Mouse (Mus musculus): ENCODE measurements around the gene Gm42688. TPM values are rescaled to one million over a fixed set of nuclear protein-coding genes. Genes with fewer than 3 reads are reported as not detected.

The Gm42688 gene
- polyA plus RNA-seq, 2 experiments = 0.76 to 2.4 TPM

GRCm38 (mm10) chr6:83125331-83125730 lies 23.9 kb downstream of the Gm42688 start, which contains the start of gene Ino80b:
Ino80b (minus strand) TSS chr6:83125431.
- H3K4me2 ChIP-seq (ENCODE audit: low read depth) = peak within 1 kb of the TSS; percentile 87
- no peaks in the 10 kb centered on the region for H3K9me3 ChIP-seq (ENCODE audit: control insufficient read depth, low read length)
- no peaks in the 10 kb centered on the region for H3K27me3 ChIP-seq (ENCODE audit: control insufficient read depth, insufficient read depth, low read length)
- peak within 1 kb of the TSS; percentile 95 for H3K9ac ChIP-seq (replicated peaks)
- peak within 1 kb of the TSS; percentile 93 for H3K4me3 ChIP-seq (ENCODE audit: insufficient read depth in 1 of 2, low read depth in 2 of 2, low read length in 2 of 2)
- TF ChIP-seq EP300 (IDR thresholded peaks at IDR 0.05; ENCODE audit: low read depth) = no peak
- TF ChIP-seq CTCF (IDR thresholded peaks at IDR 0.05; ENCODE audit: low read depth) = no peak
- ATAC-seq (ENCODE audit: insufficient read depth) (no peak), DNase-seq (ENCODE audit: low read depth in 3 of 3, low spot score in 3 of 3) (no peak)
- H3K36me3 ChIP-seq (replicated peaks; ENCODE audit: control insufficient read depth, insufficient read depth, low read depth) = no peaks in the 10 kb centered on the region
- peak within 1 kb of the TSS; percentile 81 for H3K27ac ChIP-seq
- peaks cover 15 to 25% of the 10 kb centered on the region in 2 experiments for H3K4me1 ChIP-seq (replicated peaks; ENCODE audit: control insufficient read depth in 2 of 2, insufficient read depth in 2 of 2, low read length in 1 of 2)
- 23% methylated on average over 5 of the region's 5 CpGs for WGBS (ENCODE audit: insufficient replicate concordance)

GRCm38 (mm10) chr6:83127419-83127818 lies 26.0 kb downstream of the Gm42688 start:
- Histone ChIP-seq H3K4me3 (ENCODE audit: insufficient read depth in 1 of 2, low read depth in 2 of 2, low read length in 2 of 2) (no peak overlapping the region), H3K27me3 (ENCODE audit: control insufficient read depth, insufficient read depth, low read length) (no peaks in the 10 kb centered on the region), H3K27ac (no peak overlapping the region), H3K4me2 (ENCODE audit: low read depth) (no peak overlapping the region), H3K4me1 (replicated peaks; ENCODE audit: control insufficient read depth in 2 of 2, insufficient read depth in 2 of 2, low read length in 1 of 2) (peaks cover 13 to 21% of the 10 kb centered on the region in 2 experiments), H3K9ac (replicated peaks) (no peak overlapping the region), H3K36me3 (replicated peaks; ENCODE audit: control insufficient read depth, insufficient read depth, low read depth) (no peaks in the 10 kb centered on the region), H3K9me3 (ENCODE audit: control insufficient read depth, low read length) (no peaks in the 10 kb centered on the region)
- DNase-seq (ENCODE audit: low read depth in 3 of 3, low spot score in 3 of 3) (no peak), ATAC-seq (ENCODE audit: insufficient read depth) (no peak)
- TF ChIP-seq EP300 (IDR thresholded peaks at IDR 0.05; ENCODE audit: low read depth) (no peak), CTCF (IDR thresholded peaks at IDR 0.05; ENCODE audit: low read depth) (peak; percentile 69)
- WGBS (ENCODE audit: insufficient replicate concordance) = 71% methylated on average over 5 of the region's 5 CpGs

- 42% methylated on average over 6 of the region's 6 CpGs for WGBS (ENCODE audit: insufficient replicate concordance)
- Histone ChIP-seq H3K9me3 (ENCODE audit: control insufficient read depth, low read length) (no peaks in the 10 kb centered on the region), H3K36me3 (replicated peaks; ENCODE audit: control insufficient read depth, insufficient read depth, low read depth) (no peaks in the 10 kb centered on the region), H3K27ac (peak overlapping the region; percentile 47), H3K4me3 (ENCODE audit: insufficient read depth in 1 of 2, low read depth in 2 of 2, low read length in 2 of 2) (no peak overlapping the region), H3K27me3 (ENCODE audit: control insufficient read depth, insufficient read depth, low read length) (peaks cover 16% of the 10 kb centered on the region), H3K4me1 (replicated peaks; ENCODE audit: control insufficient read depth in 2 of 2, insufficient read depth in 2 of 2, low read length in 1 of 2) (peaks cover 4 to 7% of the 10 kb centered on the region in 2 experiments; a peak in 3 of 4 replicates), H3K4me2 (ENCODE audit: low read depth) (peak overlapping the region; percentile 13; the same call in 1 of the 2 replicates), H3K9ac (replicated peaks) (no peak overlapping the region)
- ATAC-seq (ENCODE audit: insufficient read depth) = peak; percentile 68
- DNase-seq (ENCODE audit: low read depth in 3 of 3, low spot score in 3 of 3) = no peak
- TF ChIP-seq CTCF (IDR thresholded peaks at IDR 0.05; ENCODE audit: low read depth) (no peak), EP300 (IDR thresholded peaks at IDR 0.05; ENCODE audit: low read depth) (no peak)
Measured at GRCm38 (mm10) chr6:83131469-83132034, 30.1 kb downstream of the Gm42688 start.

GRCm38 (mm10) chr6:83132176-83132919 lies 30.9 kb downstream of the Gm42688 start:
- DNase-seq (ENCODE audit: low read depth in 3 of 3, low spot score in 3 of 3) = no peak
- no peak for TF ChIP-seq EP300 (IDR thresholded peaks at IDR 0.05; ENCODE audit: low read depth)
- TF ChIP-seq CTCF (IDR thresholded peaks at IDR 0.05; ENCODE audit: low read depth) = no peak
- H3K4me1 ChIP-seq (replicated peaks; ENCODE audit: control insufficient read depth in 2 of 2, insufficient read depth in 2 of 2, low read length in 1 of 2) = peaks cover 4 to 7% of the 10 kb centered on the region in 2 experiments; a peak in 3 of 4 replicates
- H3K27ac ChIP-seq = no peak overlapping the region; the same call in 1 of the 2 replicates
- no peak overlapping the region for H3K4me3 ChIP-seq (ENCODE audit: insufficient read depth in 1 of 2, low read depth in 2 of 2, low read length in 2 of 2)
- no peak overlapping the region for H3K4me2 ChIP-seq (ENCODE audit: low read depth)
- no peaks in the 10 kb centered on the region for H3K36me3 ChIP-seq (replicated peaks; ENCODE audit: control insufficient read depth, insufficient read depth, low read depth)
- no peaks in the 10 kb centered on the region for H3K9me3 ChIP-seq (ENCODE audit: control insufficient read depth, low read length)
- ATAC-seq (ENCODE audit: insufficient read depth) = peak; percentile 25; the same call in 1 of the 2 replicates
- 62% methylated on average over 9 of the region's 9 CpGs for WGBS (ENCODE audit: insufficient replicate concordance)
- H3K27me3 ChIP-seq (ENCODE audit: control insufficient read depth, insufficient read depth, low read length) = peaks cover 23% of the 10 kb centered on the region
- H3K9ac ChIP-seq (replicated peaks) = no peak overlapping the region

GRCm38 (mm10) chr6:83134226-83134625 lies 32.8 kb downstream of the Gm42688 start:
- TF ChIP-seq EP300 (IDR thresholded peaks at IDR 0.05; ENCODE audit: low read depth) (no peak), CTCF (IDR thresholded peaks at IDR 0.05; ENCODE audit: low read depth) (no peak)
- Histone ChIP-seq H3K36me3 (replicated peaks; ENCODE audit: control insufficient read depth, insufficient read depth, low read depth) (no peaks in the 10 kb centered on the region), H3K4me3 (ENCODE audit: insufficient read depth in 1 of 2, low read depth in 2 of 2, low read length in 2 of 2) (no peak overlapping the region), H3K4me1 (replicated peaks; ENCODE audit: control insufficient read depth in 2 of 2, insufficient read depth in 2 of 2, low read length in 1 of 2) (peaks cover 8 to 10% of the 10 kb centered on the region in 2 experiments; a peak in 3 of 4 replicates), H3K27ac (no peak overlapping the region), H3K9ac (replicated peaks) (no peak overlapping the region), H3K4me2 (ENCODE audit: low read depth) (no peak overlapping the region), H3K27me3 (ENCODE audit: control insufficient read depth, insufficient read depth, low read length) (peaks cover 23% of the 10 kb centered on the region), H3K9me3 (ENCODE audit: control insufficient read depth, low read length) (no peaks in the 10 kb centered on the region)
- ATAC-seq (ENCODE audit: insufficient read depth) (no peak), DNase-seq (ENCODE audit: low read depth in 3 of 3, low spot score in 3 of 3) (no peak)
- WGBS (ENCODE audit: insufficient replicate concordance) = 46% methylated on average over 3 of the region's 3 CpGs

Measured in liver, embryonic 14.5 days (tissue).